Mouse (Mus musculus): ENCODE data around the gene Mad2l1bp. TPM values are rescaled to one million over a fixed set of nuclear protein-coding genes. Genes with fewer than 3 reads are reported as not detected.

The Mad2l1bp gene
- polyA plus RNA-seq, 1 experiment from 2014 or later, result 21.3 TPM

DNA sequence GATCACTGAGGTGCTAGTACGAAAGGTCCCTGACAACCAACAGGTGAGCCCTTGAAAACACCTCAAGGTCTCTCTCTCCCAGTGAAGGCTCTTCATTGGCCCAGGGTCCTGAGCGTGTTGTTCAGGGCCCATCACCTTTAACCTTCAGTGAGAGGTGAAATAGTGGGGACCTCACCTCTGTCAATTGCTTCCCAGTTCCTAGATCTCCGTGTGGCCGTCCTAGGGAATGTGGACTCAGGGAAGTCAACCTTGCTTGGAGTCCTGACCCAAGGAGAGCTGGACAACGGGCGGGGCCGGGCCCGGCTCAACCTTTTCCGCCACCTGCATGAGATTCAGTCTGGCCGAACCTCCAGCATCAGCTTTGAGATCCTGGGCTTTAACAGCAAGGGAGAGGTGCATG is 11.4 kb upstream of the Mad2l1bp start:
- Histone ChIP-seq H3K27me3 (replicated peaks) (no peaks in the 10 kb centered on the region), H3K4me1 (peaks cover 24% of the 10 kb centered on the region), H3K36me3 (replicated peaks) (peaks cover 44% of the 10 kb centered on the region), H3K4me2 (no peak overlapping the region), H3K9ac (no peak overlapping the region), H3K9me3 (no peaks in the 10 kb centered on the region), H3K4me3 (no peak overlapping the region), H3K27ac (no peak overlapping the region)
- 96% methylated on average over 10 of the region's 10 CpGs for WGBS
- ATAC-seq (replicated peaks), result no peak

DNA sequence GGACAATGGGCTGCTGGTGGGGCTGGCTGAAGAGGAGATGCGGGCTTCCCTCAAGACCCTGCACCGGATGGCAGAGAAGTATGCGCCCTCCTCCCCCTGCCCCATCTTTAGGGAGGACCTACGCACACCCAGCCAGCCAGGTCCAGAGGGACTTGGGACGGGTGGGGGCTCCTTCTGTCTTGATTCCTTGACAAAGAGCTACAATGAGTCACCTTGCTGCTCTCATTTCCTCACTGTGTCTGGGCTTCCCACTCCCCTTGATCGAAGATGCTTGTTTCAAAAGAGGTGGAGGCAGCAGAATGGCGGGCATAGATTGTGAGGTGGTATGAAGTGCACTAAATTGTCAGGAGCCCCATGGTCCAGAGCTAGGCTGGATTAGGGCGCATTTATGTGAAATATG is 10.9 kb upstream of the Mad2l1bp start:
- Histone ChIP-seq H3K4me1 (peaks cover 26% of the 10 kb centered on the region), H3K4me3 (no peak overlapping the region), H3K9me3 (no peaks in the 10 kb centered on the region), H3K9ac (no peak overlapping the region), H3K27me3 (replicated peaks) (no peaks in the 10 kb centered on the region), H3K36me3 (replicated peaks) (peaks cover 44% of the 10 kb centered on the region), H3K27ac (no peak overlapping the region), H3K4me2 (no peak overlapping the region)
- ATAC-seq (replicated peaks), result no peak
- 93% methylated on average over 8 of the region's 8 CpGs for WGBS

DNA sequence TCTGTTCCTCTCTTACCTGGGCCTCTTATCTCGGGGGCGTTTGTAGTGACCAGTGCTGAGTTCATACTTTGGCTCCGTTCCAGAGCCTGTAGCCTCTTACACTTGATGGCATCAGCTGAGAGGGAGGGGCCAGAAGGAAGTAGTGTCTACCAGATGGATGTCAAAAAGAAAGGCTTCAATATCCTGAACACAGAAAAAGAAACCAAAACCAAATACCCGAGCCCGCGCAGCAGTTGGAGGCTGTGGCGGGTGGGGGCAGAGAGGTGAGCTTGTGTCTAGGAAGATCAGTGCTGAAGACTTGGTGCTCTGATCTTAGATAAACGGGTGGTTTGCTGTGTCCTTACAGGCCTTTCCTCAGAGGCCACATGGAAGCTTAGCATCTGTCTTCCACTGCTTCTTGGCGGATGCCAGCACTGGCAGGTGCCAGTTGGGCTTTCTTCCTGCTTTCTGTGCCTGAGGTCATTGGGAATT is 9.6 kb upstream of the Mad2l1bp start:
- no peak overlapping the region for H3K27ac ChIP-seq
- ATAC-seq (replicated peaks), result no peak
- H3K9me3 ChIP-seq, result no peaks in the 10 kb centered on the region
- 85% methylated on average over 9 of the region's 9 CpGs for WGBS
- peaks cover 33% of the 10 kb centered on the region for H3K36me3 ChIP-seq (replicated peaks)
- H3K4me3 ChIP-seq, result no peak overlapping the region
- H3K27me3 ChIP-seq (replicated peaks), result no peaks in the 10 kb centered on the region
- H3K9ac ChIP-seq, result no peak overlapping the region
- H3K4me2 ChIP-seq, result no peak overlapping the region
- peaks cover 26% of the 10 kb centered on the region for H3K4me1 ChIP-seq

DNA sequence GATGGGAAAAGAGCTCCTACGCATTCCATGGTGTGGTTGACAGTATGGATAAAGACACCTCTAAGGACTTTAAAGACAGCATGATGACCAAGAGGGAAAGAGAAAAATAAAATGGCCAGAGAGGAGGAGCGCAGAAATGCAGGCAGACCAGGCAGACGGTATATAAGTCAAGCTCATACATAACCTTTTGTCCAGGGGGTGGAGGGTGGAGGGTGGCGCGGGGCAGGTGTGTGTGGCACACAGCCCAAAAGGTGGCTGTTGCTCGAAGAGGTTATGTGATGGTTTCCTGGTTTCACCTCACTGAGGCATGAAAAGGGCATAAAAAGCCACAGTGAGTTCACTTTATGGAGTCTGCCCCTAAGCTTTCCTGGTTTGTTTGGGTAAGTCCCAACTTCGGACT is 9.2 kb upstream of the Mad2l1bp start:
- WGBS, result 93% methylated on average over 7 of the region's 7 CpGs
- H3K4me2 ChIP-seq, result no peak overlapping the region

DNA sequence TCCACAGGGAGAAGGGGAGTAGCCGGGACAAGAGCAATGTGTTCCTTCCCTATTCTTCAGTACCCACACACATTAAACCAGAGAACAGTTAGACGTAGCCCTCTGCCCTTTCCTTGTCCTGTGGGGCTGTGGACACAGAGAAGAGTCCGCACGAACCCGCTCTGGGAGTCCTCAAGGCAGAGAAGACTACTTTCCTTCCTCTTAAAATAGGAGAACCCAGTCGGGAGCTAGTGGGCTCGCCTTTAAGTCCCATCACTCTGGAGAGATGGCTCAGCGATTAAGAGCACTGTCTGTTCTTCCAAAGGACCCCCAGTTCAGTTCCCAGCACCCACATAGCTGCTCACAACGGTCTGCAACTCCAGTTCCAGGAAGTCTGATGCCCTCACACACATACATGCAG is 8.4 kb upstream of the Mad2l1bp start:
- Histone ChIP-seq H3K36me3 (replicated peaks) (peaks cover 21% of the 10 kb centered on the region), H3K4me3 (peak overlapping the region; percentile 90), H3K9ac (peak overlapping the region; percentile 85), H3K27me3 (replicated peaks) (no peaks in the 10 kb centered on the region), H3K9me3 (no peaks in the 10 kb centered on the region), H3K27ac (peak overlapping the region; percentile 80; the same call in 1 of the 2 replicates), H3K4me2 (peak overlapping the region; percentile 65), H3K4me1 (peaks cover 26% of the 10 kb centered on the region)
- 47% methylated on average over 9 of the region's 9 CpGs for WGBS
- ATAC-seq (replicated peaks), result no peak

More for the DNA sequence above, 9.2 kb upstream of the Mad2l1bp start:
- no peaks in the 10 kb centered on the region for H3K27me3 ChIP-seq (replicated peaks)
- H3K9ac ChIP-seq, result no peak overlapping the region
- peaks cover 29% of the 10 kb centered on the region for H3K36me3 ChIP-seq (replicated peaks)
- no peak overlapping the region for H3K4me3 ChIP-seq
- ATAC-seq (replicated peaks), result no peak
- H3K9me3 ChIP-seq, result no peaks in the 10 kb centered on the region
- H3K27ac ChIP-seq, result no peak overlapping the region
- H3K4me1 ChIP-seq, result peaks cover 26% of the 10 kb centered on the region

DNA sequence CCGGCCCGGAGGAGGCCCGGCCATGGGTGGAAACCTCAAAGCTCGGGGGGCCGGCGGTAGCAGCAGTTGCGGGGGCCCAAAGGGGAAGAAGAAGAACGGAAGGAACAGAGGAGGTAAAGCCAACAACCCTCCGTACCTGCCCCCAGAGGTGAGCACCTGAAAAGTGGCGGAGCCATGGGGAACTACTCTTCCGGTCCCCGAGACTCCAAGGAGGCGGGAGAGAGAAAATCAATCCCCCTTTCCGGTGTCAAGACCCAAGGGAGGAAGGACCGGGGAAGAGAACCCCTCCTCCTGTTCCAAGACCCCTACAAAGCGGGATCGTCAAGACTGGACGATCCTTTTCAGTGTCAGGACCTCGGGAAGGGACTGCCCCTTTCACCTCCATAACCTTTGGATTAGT is 7.8 kb upstream of the Mad2l1bp start:
- Histone ChIP-seq H3K27ac (peak overlapping the region; percentile 80), H3K4me2 (peak overlapping the region; percentile 65), H3K36me3 (replicated peaks) (peaks cover 16% of the 10 kb centered on the region), H3K4me1 (peaks cover 26% of the 10 kb centered on the region), H3K9ac (peak overlapping the region; percentile 85), H3K9me3 (no peaks in the 10 kb centered on the region), H3K27me3 (replicated peaks) (no peaks in the 10 kb centered on the region), H3K4me3 (peak overlapping the region; percentile 90)
- WGBS, result 0% methylated on average over 19 of the region's 19 CpGs
- peak; percentile 52 for ATAC-seq (replicated peaks)

DNA sequence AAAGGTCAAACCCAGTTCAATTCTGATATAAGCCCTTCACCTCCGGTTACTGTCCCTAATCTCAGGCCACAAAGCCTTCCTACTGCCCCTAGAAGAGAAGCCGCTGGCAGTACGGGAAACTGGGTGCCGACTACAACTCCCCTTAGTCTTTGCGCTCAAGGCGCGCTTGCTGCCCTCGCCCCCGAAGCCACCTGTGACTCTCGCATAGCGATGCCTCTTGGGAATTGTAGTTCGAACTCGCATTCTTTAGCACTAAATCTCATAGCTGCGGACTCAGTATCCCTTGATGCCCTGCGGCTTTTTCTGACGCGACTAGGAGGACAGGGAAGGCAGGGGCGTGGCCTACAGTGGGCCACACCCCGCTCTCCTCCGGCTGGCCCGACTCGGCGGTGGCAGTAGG is 7.3 kb upstream of the Mad2l1bp start, which contains the start of gene Gtpbp2:
TSS of gene Gtpbp2 (plus strand) at position 347 of the 400 bp plus-strand sequence.
- Histone ChIP-seq H3K4me2 (peak within 1 kb of the TSS; percentile 65), H3K4me1 (peaks cover 26% of the 10 kb centered on the region), H3K27me3 (replicated peaks) (no peaks in the 10 kb centered on the region), H3K27ac (peak within 1 kb of the TSS; percentile 80), H3K9me3 (no peaks in the 10 kb centered on the region), H3K9ac (peak within 1 kb of the TSS; percentile 85), H3K4me3 (peak within 1 kb of the TSS; percentile 90), H3K36me3 (replicated peaks) (peaks cover 11% of the 10 kb centered on the region)
- WGBS, result under 1% methylated on average over 22 of the region's 23 CpGs
- ATAC-seq (replicated peaks), result peak; percentile 96

DNA sequence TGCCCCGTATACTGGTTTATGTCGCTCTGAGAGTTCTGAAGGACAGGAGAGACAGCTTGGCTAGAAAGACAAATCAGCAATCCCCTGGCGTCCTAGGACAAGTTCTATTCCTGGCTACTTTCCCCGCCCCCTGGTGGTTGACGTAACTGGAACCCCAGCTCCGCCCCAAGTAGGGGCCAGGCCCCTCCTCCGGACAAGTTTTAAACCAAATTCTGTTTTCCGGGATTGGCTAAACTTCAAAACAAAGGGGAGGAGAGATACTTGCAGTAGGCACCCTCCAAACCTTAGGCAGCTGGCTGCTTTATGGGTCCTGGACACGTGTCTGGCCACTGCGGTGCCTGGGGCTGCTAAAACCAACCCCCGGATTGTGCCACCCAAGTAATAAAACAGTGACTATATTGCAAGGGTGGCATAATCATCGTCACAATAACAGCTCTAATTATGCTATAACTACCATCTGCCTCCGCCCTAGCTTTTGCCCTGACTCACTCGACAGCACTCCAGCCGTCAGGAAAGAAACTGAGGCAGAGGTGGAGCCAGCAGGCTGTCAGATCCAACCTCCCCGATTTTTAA is 6.8 kb upstream of the Mad2l1bp start:
- peak overlapping the region; percentile 85 for H3K9ac ChIP-seq
- peaks cover 6% of the 10 kb centered on the region; the same call in 1 of the 2 replicates for H3K36me3 ChIP-seq (replicated peaks)
- peak overlapping the region; percentile 65 for H3K4me2 ChIP-seq
- under 1% methylated on average over 16 of the region's 16 CpGs for WGBS
- H3K27me3 ChIP-seq (replicated peaks), result no peaks in the 10 kb centered on the region
- peaks cover 26% of the 10 kb centered on the region for H3K4me1 ChIP-seq
- H3K4me3 ChIP-seq, result peak overlapping the region; percentile 90
- no peaks in the 10 kb centered on the region for H3K9me3 ChIP-seq
- H3K27ac ChIP-seq, result peak overlapping the region; percentile 73
- ATAC-seq (replicated peaks), result peak; percentile 58

DNA sequence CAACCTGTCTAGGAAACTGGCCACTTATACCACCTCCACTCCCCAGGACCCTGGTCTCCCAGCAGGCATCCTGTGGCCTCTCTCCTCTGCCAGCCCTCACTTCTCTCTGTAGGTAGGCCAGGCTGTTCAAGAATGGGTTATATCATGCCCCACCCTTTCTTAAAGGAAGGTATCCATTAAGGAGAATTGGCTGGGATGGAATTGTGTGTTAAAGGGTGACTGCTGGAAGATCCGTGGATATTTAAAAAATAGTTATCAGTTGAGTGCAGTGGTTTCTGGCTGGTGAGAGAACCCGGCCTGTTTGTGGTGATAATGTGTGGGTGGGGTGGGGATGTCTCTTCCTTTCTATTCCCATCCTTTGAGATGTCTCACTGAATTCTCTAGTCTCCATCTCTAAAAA is 5.9 kb upstream of the Mad2l1bp start:
- Histone ChIP-seq H3K4me3 (no peak overlapping the region), H3K9ac (no peak overlapping the region), H3K36me3 (replicated peaks) (no peaks in the 10 kb centered on the region), H3K27me3 (replicated peaks) (no peaks in the 10 kb centered on the region), H3K4me1 (peaks cover 26% of the 10 kb centered on the region), H3K9me3 (no peaks in the 10 kb centered on the region), H3K4me2 (peak overlapping the region; percentile 65; the same call in 1 of the 2 replicates), H3K27ac (no peak overlapping the region)
- ATAC-seq (replicated peaks), result no peak
- WGBS, result 59% methylated on average over 2 of the region's 2 CpGs

DNA sequence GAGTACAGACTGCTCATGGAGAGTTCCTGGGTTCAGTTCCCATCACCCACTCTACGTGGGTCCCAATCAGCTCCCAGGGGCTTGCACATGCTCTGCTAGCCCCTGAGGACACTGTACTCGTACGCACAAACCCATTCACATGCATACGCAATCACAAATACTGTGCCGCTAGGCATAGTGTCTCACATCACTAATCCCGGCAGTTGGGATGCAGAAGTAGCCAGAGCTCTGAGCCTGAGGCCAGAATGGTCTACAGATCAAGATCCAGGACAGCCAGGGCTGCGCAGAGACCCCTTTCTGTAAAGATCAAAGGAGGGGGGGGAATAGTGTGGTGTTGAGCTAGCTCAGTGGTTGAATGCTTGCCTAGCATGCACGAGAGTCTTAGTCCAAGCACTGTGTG is 3.8 kb upstream of the Mad2l1bp start:
- no peaks in the 10 kb centered on the region for H3K9me3 ChIP-seq
- H3K36me3 ChIP-seq (replicated peaks), result no peaks in the 10 kb centered on the region
- no peak overlapping the region for H3K27ac ChIP-seq
- ATAC-seq (replicated peaks), result no peak
- peaks cover 25% of the 10 kb centered on the region for H3K4me1 ChIP-seq
- 84% methylated on average over 8 of the region's 8 CpGs for WGBS
- no peaks in the 10 kb centered on the region for H3K27me3 ChIP-seq (replicated peaks)
- no peak overlapping the region for H3K9ac ChIP-seq
- H3K4me2 ChIP-seq, result no peak overlapping the region
- H3K4me3 ChIP-seq, result no peak overlapping the region

DNA sequence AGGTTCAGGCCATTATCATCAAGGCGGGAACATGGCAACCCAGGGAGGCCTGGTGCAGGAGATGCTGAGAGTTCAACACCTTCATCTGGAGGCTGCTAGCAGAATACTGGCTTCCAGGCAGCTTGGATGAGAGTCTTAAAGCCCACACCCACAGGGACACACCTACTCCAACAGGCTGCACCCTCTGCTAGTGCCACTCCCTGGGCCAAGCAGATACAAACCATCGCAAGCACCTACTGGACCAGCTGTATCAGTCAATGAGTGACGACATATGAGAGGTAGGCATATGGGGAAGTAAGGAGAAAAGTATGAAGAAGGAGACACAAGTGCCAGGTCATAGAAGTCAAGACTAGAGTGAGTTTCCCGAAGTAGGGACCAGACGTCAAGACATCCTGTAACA is 3.3 kb upstream of the Mad2l1bp start:
- Histone ChIP-seq H3K9me3 (no peaks in the 10 kb centered on the region), H3K4me2 (no peak overlapping the region), H3K27ac (no peak overlapping the region), H3K9ac (no peak overlapping the region), H3K27me3 (replicated peaks) (no peaks in the 10 kb centered on the region), H3K36me3 (replicated peaks) (no peaks in the 10 kb centered on the region), H3K4me1 (peaks cover 21% of the 10 kb centered on the region), H3K4me3 (no peak overlapping the region)
- ATAC-seq (replicated peaks), result no peak
- 90% methylated on average over 5 of the region's 5 CpGs for WGBS

DNA sequence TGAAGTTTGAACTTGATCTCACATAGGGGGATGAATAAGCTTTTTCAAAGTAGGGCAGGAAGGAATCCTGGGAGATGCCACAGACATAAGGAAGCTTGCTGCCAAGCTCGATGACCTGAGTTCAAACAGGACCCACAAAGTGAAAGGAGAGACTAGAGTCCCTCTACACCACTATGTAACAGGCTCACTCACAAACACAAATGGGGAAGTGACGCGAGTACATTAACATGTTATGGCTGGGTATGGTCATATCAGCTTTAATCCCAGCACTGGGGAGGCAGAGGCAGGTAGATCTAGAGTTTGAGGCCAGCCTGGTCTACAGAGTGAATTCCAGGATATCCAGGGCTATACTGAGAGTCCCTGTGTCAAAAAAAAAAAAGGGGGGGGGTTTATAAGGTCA is 983 bp upstream of the Mad2l1bp start:
- WGBS, result 88% methylated on average over 3 of the region's 3 CpGs
- Histone ChIP-seq H3K27me3 (replicated peaks) (no peaks in the 10 kb centered on the region), H3K36me3 (replicated peaks) (no peaks in the 10 kb centered on the region), H3K4me2 (no peak overlapping the region), H3K9me3 (no peaks in the 10 kb centered on the region), H3K4me3 (no peak overlapping the region), H3K9ac (no peak overlapping the region), H3K4me1 (peaks cover 10% of the 10 kb centered on the region), H3K27ac (no peak overlapping the region)
- ATAC-seq (replicated peaks), result no peak
